Mouse (Mus musculus) CH12.LX (cell line): ENCODE measurements at regions not wholly inside any gene's neighbourhood (a gene's known extent, or its start where the extent isn't known, plus 50 kb on each side); places are given as distances from the start of the nearest gene placed in this dataset.

ENCODE experiments used
- DNase-seq: peaks from one replicate; pipeline ENCODE4 v3.0.0-alpha.2; 2013; ENCODE audit errors: extremely low read depth
- H3K27ac ChIP-seq: 2 replicates; pipeline ENCODE4 v1.5.1; 2012; ENCODE audit warnings: low read depth, mild to moderate bottlenecking, control low read depth, moderate library complexity; ENCODE audit not compliant: insufficient read depth
- H3K27me3 ChIP-seq: replicated peaks from 2 replicates; pipeline ENCODE3; 2012; ENCODE audit warnings: inconsistent platforms
- H3K36me3 ChIP-seq, 2 experiments: replicated peaks in 1 of 2; 2 replicates each; pipeline versions ENCODE3 to v1.6.1; 2012; ENCODE audit warnings: inconsistent platforms in 1 of 2, low read length in 1 of 2, mild to moderate bottlenecking in 1 of 2, mixed read lengths in 1 of 2, moderate library complexity in 1 of 2; ENCODE audit not compliant: control insufficient read depth in 1 of 2, insufficient read depth in 1 of 2
- H3K4me1 ChIP-seq, 2 experiments: 2 replicates each; pipeline ENCODE4 v1.6.1; 2012; ENCODE audit warnings: inconsistent platforms in 1 of 2, moderate library complexity in 1 of 2; ENCODE audit not compliant: insufficient read depth in 2 of 2, control insufficient read depth in 1 of 2
- H3K4me2 ChIP-seq: 2 replicates; pipeline ENCODE4 v1.6.1; 2012; ENCODE audit warnings: low read depth, mild to moderate bottlenecking, control low read depth; ENCODE audit not compliant: poor library complexity, insufficient read depth, severe bottlenecking
- H3K4me3 ChIP-seq, 3 experiments: fragments of 150-350 bp in 1 of 3; sonication (generic) in 1 of 3; replicated peaks in 1 of 3; 2 replicates each; pipeline versions ENCODE3 to v1.5.1; 2011 to 2012; ENCODE audit warnings: low read depth in 2 of 3, low read length in 2 of 3, mild to moderate bottlenecking in 2 of 3, moderate library complexity in 2 of 3, control low read depth in 1 of 3, improper control_type of control experiment in 1 of 3, inconsistent platforms in 1 of 3, mixed read lengths in 1 of 3; ENCODE audit not compliant: poor library complexity in 1 of 3
- H3K79me2 ChIP-seq: replicated peaks from 2 replicates; pipeline ENCODE4 v1.6.1; 2012; ENCODE audit warnings: mild to moderate bottlenecking, moderate library complexity; ENCODE audit not compliant: control insufficient read depth, poor library complexity, insufficient read depth, severe bottlenecking; ENCODE audit errors: extremely low read depth
- H3K9ac ChIP-seq: 2 replicates; pipeline ENCODE4 v1.6.1; 2012; ENCODE audit warnings: low read depth, mild to moderate bottlenecking, control low read depth, moderate library complexity; ENCODE audit not compliant: insufficient read depth
- H3K9me3 ChIP-seq: replicated peaks from 2 replicates; pipeline ENCODE3; 2012; ENCODE audit warnings: low read length, inconsistent platforms, mixed read lengths
- BHLHE40 ChIP-seq: IDR thresholded peaks from 2 replicates; pipeline ENCODE4 v1.6.1; 2011; ENCODE audit warnings: mild to moderate bottlenecking, low read depth, low read length, improper control_type of control experiment
- CHD2 ChIP-seq: IDR thresholded peaks from 2 replicates; pipeline ENCODE4 v1.6.1; 2011; ENCODE audit warnings: low read length, improper control_type of control experiment
- ETS1 ChIP-seq: conservative IDR thresholded peaks from 2 replicates; pipeline ENCODE4 v1.6.1; 2012; ENCODE audit warnings: low read depth, mild to moderate bottlenecking, inconsistent platforms, low read length, improper control_type of control experiment, moderate library complexity
- GABPA ChIP-seq: IDR thresholded peaks from 2 replicates; pipeline ENCODE4 v1.6.1; 2012; ENCODE audit warnings: low read depth, low read length, improper control_type of control experiment, inconsistent platforms; ENCODE audit not compliant: insufficient replicate concordance
- JUN ChIP-seq: IDR thresholded peaks from 2 replicates; pipeline ENCODE4 v1.6.1; 2011; ENCODE audit warnings: low read depth, mild to moderate bottlenecking, low read length, improper control_type of control experiment, moderate library complexity; ENCODE audit not compliant: insufficient read depth
- MAFK ChIP-seq: IDR thresholded peaks from 2 replicates; pipeline ENCODE4 v1.6.1; 2011; ENCODE audit warnings: low read length, improper control_type of control experiment; ENCODE audit not compliant: insufficient replicate concordance
- MAX ChIP-seq: IDR thresholded peaks from 2 replicates; pipeline ENCODE4 v1.6.1; 2011; ENCODE audit warnings: low read length, improper control_type of control experiment
- MEF2A ChIP-seq: IDR thresholded peaks from 2 replicates; pipeline ENCODE4 v1.6.1; 2014; ENCODE audit warnings: low read depth, mild to moderate bottlenecking, inconsistent platforms, low read length, improper control_type of control experiment, borderline replicate concordance
- MXI1 ChIP-seq: IDR thresholded peaks from 2 replicates; pipeline ENCODE4 v1.6.1; 2011; ENCODE audit warnings: mild to moderate bottlenecking, low read depth, low read length, improper control_type of control experiment
- NRF1 ChIP-seq: IDR thresholded peaks from 2 replicates; pipeline ENCODE4 v1.6.1; 2014; ENCODE audit warnings: low read depth, mild to moderate bottlenecking, inconsistent platforms, low read length, improper control_type of control experiment, moderate library complexity
- POLR2AphosphoS2 ChIP-seq: IDR thresholded peaks from 2 replicates; pipeline ENCODE4 v1.6.1; 2011; ENCODE audit warnings: low read depth, low read length, improper control_type of control experiment
- TCF12 ChIP-seq: IDR thresholded peaks from 2 replicates; pipeline ENCODE4 v1.6.1; 2014; ENCODE audit warnings: low read depth, mild to moderate bottlenecking, inconsistent platforms, low read length, improper control_type of control experiment
- ZNF384 ChIP-seq: IDR thresholded peaks from 2 replicates; pipeline ENCODE4 v1.6.1; 2012; ENCODE audit warnings: low read depth, low read length, improper control_type of control experiment, inconsistent platforms
- dilution Hi-C: fragments of 300-500 bp; cut with MboI; formaldehyde crosslinking; loops from 2 replicates; pipeline ENCODE4 v1.14.3; 2020; ENCODE audit warnings: low sequenced_read_pairs; ENCODE audit not compliant: extremely low pct_unique_long_range_greater_than_20kb, extremely low pct_ligation_motif_present
- in situ Hi-C: fragments of 300-500 bp; cut with MboI; formaldehyde crosslinking; loops from 3 replicates; pipeline ENCODE4 v1.14.3; 2019; ENCODE audit warnings: low sequenced_read_pairs, low pct_ligation_motif_present, low pct_unique_long_range_greater_than_20kb, mixed read lengths

GRCm38 (mm10) chr3:52744334-52744733, 272.7 kb downstream of the Cog6 start:
- Histone ChIP-seq H3K79me2 (no peaks in the 10 kb centered on the region), H3K4me3 (no peak overlapping the region), H3K27ac (no peak overlapping the region), H3K4me2 (no peak overlapping the region), H3K36me3 (no peaks in the 10 kb centered on the region), H3K4me1 (peaks cover 0 to 16% of the 10 kb centered on the region in 2 experiments; a peak in 2 of 4 replicates), H3K27me3 (no peaks in the 10 kb centered on the region), H3K9me3 (no peaks in the 10 kb centered on the region), H3K9ac (no peak overlapping the region)
- TF ChIP-seq CHD2: no peak
- in situ Hi-C loops: no loop called here
- dilution Hi-C loops: no loop called here
- no peak for DNase-seq

- dilution Hi-C loops: no loop called here
- no peak overlapping the region for H3K27ac ChIP-seq
These were observed 276.5 kb downstream of the Cog6 start for GRCm38 (mm10) chr3:52740466-52741026.

GRCm38 (mm10) chr3:52739526-52739925, 277.5 kb downstream of the Cog6 start:
- no peaks in the 10 kb centered on the region for H3K9me3 ChIP-seq
- 0 out of 2 replicates have a peak, but pooled peaks have one; percentile 6 for TF ChIP-seq TCF12
- no peak for TF ChIP-seq MXI1
- 0 out of 2 replicates have a peak, but pooled peaks have one; percentile 16 for TF ChIP-seq MAX
- TF ChIP-seq BHLHE40: peak; percentile 19; the same call in 1 of the 2 replicates
- no peak for TF ChIP-seq MEF2A
- 0 out of 2 replicates have a peak, but pooled peaks have one; percentile 6 for TF ChIP-seq ZNF384
- no peak overlapping the region for H3K27ac ChIP-seq
- H3K4me2 ChIP-seq: no peak overlapping the region
- H3K27me3 ChIP-seq: no peaks in the 10 kb centered on the region
- in situ Hi-C loops (no loop called here), dilution Hi-C loops (no loop called here)
- no peak overlapping the region for H3K9ac ChIP-seq
- H3K4me3 ChIP-seq: no peak overlapping the region
- H3K36me3 ChIP-seq: no peaks in the 10 kb centered on the region
- peak; percentile 44 for DNase-seq
- peaks cover 0 to 17% of the 10 kb centered on the region in 2 experiments; a peak in 2 of 4 replicates for H3K4me1 ChIP-seq
- no peaks in the 10 kb centered on the region for H3K79me2 ChIP-seq

More at GRCm38 (mm10) chr3:52740466-52741026, 276.5 kb downstream of the Cog6 start:
- Histone ChIP-seq H3K36me3 (no peaks in the 10 kb centered on the region), H3K4me2 (no peak overlapping the region), H3K9ac (no peak overlapping the region), H3K4me3 (no peak overlapping the region), H3K9me3 (no peaks in the 10 kb centered on the region), H3K27me3 (no peaks in the 10 kb centered on the region), H3K79me2 (no peaks in the 10 kb centered on the region), H3K4me1 (peaks cover 0 to 17% of the 10 kb centered on the region in 2 experiments; a peak in 2 of 4 replicates)
- in situ Hi-C loops: no loop called here
- DNase-seq: no peak
- TF ChIP-seq NRF1 (no peak), ETS1 (no peak), MAFK (no peak), JUN (no peak), POLR2AphosphoS2 (no peak), CHD2 (no peak), GABPA (no peak)
